Mouse (Mus musculus) megakaryocyte-erythroid progenitor cell, adult 5-6 weeks (primary cell): ENCODE results near the gene Rras. TPM values are rescaled to one million over a fixed set of nuclear protein-coding genes. Genes with fewer than 3 reads are reported as not detected.

Experiments used
- ATAC-seq: replicated peaks from 2 replicates; pipeline ENCODE4 v1.8.0; 2016; ENCODE audit warnings: mild to moderate bottlenecking, inconsistent platforms; ENCODE audit not compliant: severe bottlenecking, poor library complexity, low FRiP score, low TSS enrichment
- total RNA-seq, 2 experiments: library from RNA; stranded (forward) in 1 of 2; stranded (reverse) in 1 of 2; fragments of 200-1000, 215-1000 nt in 1 of 2; fragments of >200 nt in 1 of 2; fragmentation: Nextera tagmentation in 1 of 2; gene quantifications; 2 replicates each; pipeline ENCODE4 v1.2.3; 2014 to 2017

The Rras gene
- total RNA-seq (2014; fragmentation: Nextera tagmentation) (1.4 and 1.7 TPM in 2 replicates), total RNA-seq (2017) (1.3 and 1.6 TPM in 2 replicates)

DNA sequence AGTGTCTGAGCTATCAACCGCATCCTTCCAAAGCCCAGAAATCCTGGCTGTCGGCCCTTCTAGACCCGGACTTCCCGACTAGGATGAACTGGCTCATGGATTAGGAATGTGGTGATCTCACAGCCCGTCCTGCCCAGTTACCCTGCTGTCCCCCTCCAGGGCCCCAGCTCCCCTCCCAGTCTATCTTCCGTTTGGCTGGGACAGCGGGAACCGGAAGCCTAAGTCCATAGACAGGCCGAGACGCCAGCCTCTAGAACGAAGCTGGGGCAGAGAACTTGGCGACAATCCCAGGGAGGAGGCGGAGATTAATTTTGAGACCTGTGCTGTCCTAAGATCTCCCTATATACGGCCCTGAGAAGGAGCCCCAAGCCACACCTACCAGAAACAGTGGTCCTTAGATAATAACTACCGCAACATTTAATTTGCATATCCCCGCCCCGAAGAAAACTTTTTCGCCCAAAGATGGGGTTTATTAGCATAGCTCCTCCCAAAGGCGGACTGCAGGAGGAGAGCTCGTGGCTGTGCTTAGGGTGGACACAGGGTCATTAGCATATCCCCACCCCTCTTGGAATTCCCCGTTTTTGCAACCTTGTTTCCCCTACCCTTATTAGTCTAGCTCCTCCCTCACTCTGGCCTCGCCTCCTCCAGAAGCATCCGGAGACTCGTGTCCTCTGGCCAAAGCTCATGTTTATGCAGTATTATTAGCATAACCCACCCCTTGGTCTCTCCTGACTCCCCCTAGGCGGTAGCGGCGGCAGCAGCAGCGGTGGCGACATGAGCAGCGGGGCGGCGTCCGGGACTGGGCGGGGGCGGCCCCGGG is at the start of gene Rras:
TSS of gene Rras (plus strand) at position 720 of the 820 bp plus-strand sequence.
- ATAC-seq = peak; percentile 87

DNA sequence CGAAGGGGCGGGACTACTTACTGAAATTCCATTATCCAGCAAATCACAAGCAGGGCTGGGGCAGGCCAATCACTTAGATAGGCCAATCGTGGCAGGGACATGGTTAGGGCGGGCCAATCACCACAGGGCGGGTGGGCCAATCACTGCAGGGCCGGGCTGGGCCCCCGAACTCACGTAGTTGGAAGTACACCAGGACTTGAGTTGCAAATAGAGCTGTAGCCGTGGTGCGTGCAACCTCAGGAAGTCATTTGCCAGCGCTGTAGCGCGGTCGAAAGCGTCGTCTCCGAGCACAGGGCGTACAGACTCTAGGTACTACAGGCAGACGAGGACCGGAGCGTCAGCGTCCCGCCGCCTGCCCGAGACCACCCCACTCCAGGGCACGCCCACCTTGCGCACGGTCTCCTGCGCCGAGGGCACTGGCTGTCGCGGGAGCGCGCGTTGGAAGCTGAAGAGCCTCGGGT is 47.5 kb upstream of the Rras start:
- peak; percentile 62 for ATAC-seq

DNA sequence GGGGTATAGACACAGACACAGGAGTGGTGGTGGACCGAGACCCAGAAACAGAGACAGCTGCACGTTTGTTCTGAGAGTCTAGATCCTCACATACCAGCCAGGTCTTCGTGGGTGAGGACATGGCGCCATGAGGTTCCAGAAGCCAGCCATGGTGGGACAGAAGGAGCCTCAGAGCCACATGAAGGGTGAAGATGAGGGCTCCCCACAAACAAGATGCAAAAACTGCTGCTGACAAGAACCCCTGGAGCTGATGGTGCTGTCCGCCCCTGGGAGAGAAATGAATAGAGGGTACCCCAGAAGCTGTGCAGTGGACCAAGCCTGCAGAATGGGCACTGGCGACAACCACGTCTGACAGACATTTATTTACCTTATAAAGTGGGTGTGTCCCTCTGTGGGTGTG is 46.6 kb upstream of the Rras start:
- ATAC-seq = no peak

DNA sequence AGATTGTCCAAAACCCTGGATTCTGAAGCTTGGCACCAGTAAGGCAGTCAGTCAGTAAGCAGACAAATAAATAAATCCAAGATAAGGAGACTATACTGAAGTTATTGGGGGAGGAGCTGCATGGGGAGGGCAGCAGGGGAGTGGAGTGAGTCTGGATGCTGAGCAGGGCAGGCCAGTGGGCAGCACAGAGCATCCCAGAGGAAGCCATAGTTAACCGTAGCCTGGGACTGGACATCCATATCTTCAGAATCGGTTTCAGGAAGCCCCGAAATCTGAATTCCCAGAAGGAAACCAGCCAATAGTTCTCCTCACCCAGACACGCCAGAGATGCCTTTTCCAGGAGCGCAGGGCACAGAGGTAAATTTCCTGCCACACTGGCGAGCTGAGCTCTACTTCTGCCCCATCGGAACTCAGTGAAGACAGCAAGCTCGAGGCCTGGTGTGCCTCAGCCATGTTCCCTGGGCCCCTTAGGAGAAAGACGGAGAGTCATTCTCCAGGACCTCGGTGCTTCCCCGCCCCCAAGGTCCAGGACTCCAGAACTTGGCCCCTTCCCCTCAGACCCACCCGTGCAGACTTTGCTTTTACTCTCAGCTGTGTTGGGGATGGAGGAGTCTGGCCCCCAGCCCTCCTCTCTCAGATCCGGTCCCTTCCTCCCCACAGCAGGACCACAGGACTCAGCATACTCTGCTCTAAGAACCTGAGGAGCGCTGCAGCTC is 44.2 kb upstream of the Rras start:
- ATAC-seq = no peak

DNA sequence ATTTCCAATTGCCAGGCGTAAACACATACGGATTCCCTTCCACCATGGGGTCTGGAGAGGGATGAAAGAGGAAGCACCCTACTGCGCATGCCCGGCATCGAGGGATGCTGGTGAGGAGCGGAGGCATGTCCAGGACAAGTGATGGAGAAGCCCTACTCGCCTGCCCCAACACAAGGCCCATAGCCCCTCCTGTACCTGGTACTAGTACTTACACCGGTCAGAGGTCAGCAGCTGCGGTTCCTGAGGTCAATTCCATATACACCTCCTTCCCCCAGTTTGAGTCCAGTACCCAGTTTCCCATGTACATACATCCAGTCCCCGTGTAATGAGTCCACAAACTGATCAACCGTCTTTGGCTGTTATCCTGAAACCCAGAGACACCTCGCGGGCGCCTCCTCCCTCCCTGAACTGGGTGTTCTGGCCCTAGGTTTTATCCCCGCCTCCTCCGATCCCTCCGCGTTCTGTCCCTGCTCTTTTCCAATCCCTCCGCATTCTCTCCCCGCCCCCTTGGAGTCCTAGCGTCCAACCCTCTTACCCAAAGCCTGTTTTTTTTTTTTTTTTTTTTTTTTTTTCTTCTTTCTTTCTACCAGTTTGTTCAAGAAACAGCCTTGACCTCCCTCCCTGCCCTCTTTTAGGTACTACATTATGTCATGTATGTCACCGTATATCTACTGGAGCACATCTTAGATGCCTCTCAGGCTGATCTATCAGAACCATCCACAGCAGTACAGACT is 43.2 kb upstream of the Rras start, which contains the start of gene Cpt1c:
TSS of gene Cpt1c (minus strand) at position 469 of the 734 bp plus-strand sequence.
- peak; percentile 72 for ATAC-seq

DNA sequence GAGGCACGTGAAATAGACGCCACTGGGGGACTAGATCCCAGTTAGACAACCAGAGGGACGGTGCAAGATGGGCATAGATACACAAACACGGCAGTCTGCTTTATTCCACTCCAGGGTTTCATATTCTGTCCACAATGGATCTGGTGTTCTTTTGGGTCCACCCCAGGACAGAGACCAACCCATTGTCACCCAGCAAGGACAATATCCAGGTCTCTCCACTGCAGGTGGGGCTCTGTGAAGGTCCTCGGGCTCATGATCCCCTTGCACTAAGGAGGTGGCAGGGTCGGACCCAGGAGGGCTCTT is 42.7 kb upstream of the Rras start:
- ATAC-seq = no peak

DNA sequence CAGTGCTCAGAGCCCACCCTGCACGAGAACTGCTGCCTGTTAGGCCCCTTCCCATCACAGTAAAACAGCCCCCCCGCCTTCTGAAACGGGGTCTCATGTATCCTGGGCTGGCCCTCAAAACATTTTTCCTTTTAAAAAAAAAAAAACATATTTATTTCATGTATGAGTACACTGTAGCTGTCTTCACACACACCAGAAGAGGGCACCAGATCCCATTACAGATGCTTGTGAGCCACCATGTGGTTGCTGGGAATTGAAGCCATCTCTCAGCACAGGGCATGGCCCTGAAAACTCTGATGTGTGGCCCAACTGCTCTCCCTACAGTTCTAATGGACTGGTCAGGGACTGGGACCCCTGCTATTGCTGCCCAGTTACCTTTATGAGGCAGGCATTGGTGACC is 39.5 kb upstream of the Rras start:
- ATAC-seq = no peak

DNA sequence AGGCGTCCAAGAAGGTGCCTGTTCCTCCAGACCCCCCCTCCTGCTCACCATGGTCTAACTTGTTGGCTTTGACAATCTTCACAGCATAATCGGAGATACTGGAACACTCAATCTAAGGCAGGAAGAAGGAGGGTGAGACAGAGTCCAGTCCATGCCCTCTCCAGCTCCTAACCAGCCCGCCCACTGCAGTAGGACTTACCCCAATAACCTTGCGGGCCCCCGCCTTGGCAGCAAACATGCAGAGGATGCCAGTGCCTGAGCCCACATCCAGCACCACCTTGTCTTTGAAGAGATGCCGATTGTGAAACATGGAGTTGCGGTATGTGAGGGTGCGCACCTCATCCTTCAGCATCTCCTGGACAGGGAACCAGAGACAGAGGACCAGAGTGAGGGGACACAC is 36.2 kb upstream of the Rras start:
- no peak for ATAC-seq

DNA sequence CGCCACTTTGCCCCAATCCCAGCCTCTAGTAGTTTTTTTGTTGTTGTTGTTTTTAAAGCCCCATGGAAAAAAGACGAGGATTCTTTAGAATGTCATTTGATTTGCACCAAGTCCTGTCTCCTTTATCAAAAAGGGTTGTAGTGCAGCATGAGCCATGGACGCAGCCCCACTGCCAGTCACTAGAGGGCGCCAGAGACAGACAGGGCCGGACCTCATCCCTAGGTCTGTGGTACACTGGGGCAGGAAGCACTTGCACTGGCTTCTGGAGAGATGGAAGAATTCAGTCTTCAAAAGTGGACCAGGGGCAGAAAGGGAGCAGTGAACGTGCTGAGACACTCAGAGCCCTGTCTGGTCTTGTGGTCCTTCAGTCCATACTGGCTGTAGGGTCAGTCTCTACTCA is 34.7 kb upstream of the Rras start:
- 0 out of 2 replicates have a peak, but pooled peaks have one; percentile 28 for ATAC-seq

DNA sequence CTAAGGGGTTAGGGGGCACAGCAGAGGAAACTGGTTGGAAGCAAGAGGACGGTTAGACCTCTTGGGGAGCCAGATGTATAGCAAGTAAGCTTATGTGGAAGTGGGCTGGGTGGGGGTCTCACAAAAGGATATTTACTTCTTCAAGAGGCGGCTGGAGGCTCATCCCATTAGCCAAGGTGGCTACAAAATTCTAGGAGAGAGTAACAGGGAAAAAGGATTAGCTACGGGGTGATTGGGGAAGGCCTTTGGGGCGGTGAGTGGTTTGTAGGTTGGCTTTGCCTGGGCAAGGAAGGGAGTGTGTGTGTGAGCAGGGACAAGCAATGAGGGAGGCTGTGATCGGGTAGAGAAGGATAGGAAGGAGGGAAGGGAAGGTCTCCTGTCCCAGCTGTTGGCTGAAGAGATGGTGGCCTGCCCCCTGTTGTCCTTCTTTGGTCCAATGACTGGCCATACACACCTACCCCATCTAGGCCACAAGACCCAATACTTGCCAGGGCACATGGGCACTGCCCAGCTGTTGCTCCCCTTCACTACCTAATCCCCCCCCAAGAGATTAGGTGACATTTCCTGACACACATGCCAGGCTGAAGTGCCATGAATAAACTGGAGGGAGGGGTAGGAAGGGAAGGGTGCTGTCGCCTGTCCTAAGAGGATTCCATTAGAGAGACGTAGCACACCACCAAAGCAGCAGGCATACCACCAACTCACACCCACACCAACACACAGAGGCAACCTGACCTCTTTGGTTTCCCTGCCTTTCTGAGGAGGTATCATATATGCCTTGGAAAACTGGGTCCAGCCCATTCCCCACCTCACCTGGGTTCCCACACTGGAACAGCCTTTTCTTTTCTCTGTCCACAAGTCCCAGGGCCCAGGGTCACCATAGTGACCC is 33.6 kb upstream of the Rras start:
- no peak for ATAC-seq

DNA sequence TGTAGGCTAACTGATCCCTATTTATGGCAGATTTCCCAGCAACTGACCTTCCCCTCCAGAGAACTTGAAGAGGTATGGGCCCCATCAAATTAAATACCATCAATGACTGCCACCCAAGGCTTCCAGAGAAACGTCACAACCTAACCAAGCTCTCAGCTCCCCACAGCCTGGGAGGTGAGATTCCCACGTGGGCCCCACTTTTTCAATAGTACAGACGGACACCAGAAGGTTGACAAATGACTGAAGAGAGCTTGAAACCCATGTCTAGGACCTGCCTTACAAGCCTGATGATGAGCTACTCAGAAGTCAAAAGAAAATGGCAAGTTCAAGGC is 33.0 kb upstream of the Rras start:
- ATAC-seq = no peak

DNA sequence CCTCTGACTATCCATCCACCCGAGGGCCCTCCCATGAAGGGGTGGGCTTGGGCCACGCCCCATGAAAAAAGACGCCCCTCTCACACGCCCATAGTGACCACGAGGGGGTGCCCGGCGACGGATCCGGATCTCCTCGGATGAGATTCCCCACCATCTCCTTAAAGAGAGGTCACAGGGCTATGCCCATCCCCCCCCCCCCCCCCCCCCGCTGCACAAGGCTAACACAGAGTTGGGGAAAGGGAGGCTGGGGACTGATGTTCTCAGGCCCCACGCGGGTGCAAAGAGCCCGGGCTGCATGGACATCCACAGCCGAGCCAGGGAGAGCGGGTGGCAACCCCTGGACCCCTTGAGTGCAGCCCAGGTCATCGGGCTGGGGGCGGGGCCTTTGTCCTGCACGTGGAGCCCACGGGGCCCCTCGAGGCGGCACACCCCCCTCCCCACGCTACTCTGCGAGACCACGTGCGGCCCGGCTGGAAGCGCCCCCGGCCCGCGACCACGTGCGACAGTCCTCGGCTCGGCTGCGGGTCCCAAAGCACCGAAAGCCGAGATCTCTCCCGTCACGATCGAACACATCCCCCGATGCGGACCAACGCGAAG is 32.1 kb upstream of the Rras start:
- no peak for ATAC-seq

DNA sequence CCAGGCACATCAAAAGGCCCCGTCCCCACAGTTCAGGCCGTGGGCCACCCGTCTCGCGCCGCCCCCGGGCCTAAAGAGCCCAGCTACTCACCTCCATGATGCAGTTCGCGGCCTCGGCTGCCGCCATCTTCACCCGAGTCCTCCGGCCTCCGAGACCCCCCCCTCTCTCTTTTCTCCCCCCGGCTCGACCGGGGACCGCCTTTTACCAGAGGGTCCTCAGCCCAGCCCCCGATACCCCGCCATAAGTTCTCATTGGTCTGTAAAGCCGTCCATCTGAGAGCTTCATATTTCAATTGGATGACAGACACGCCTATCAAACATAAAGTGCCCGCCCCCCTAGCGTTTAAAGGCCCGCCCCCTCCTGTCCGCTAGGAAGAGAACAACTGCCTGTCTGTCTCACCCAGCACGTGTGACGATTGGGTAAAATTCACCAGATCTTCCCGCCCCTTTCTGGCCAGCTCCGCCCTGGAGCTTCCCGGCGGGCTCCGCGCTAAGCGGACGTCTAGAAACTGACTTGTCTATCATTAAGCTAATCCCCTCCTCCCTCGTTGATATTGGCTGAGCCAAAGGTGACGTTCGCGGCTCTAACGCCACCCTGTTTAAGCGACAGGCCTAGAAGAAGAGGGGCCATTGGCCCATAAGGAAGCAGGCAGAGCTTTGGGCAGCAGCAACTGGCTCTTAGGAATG is 31.4 kb upstream of the Rras start, which contains the start of gene Prmt1:
TSS of gene Prmt1 (minus strand) at position 377 of the 687 bp plus-strand sequence.
- ATAC-seq = peak; percentile 89

DNA sequence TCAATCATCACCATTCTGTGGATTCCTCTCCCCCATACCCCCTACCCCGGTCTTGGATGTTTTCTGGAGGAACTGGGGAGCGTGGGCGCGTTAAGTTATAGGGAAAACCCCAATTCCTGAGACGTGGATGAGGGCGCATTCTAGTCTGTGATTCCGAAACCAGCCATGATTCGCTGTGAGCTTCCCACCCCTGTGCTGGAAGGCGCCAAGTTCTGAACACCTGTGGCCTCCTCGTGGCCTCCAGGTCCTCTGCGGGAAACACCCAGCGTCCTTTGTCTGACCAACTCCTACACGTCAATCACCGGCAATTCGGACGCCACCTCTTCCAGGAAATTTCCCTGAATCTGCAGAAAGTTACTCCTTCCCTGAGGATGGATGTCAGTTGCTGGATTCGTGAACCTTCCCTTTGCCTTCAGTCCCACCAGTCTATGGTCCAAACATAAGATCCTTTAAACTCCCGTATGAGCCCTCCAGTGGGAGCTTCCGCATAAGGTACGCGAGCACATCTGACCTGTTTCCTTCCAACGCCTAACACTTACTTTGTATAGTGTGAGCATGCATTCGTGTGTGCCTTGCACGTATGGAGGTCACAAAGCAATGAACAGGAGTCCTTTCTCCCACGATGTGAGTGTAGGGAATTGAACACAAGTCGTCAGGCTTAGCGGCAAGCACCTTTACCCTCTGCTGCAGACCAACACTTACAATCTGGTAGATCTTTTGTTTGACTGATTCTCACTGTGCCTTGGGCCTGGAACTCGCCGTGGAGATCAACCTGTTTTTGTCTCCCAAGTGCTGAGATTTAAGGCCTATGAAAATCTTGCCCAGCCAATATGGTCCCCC is 30.7 kb upstream of the Rras start:
- ATAC-seq = peak; percentile 22

DNA sequence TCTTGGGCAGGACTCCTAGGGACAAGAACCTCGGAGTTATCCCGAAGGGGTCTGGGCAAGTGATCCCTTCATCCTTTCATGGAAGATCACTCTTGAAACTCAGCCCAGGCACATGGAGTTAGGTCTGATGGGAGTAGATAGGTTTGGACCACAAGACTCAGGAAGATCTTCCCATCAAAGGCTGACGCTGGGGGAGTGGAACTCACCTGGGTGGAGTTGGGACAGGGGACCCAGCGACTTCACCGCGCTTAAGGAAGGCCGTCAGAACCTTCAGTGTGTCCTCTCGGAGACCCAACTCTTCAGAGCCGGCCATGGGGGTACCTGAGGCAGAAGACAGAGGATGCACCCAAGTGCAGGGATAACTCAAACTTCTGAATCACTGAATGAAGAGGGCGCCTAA is 21.1 kb upstream of the Rras start:
- no peak for ATAC-seq

DNA sequence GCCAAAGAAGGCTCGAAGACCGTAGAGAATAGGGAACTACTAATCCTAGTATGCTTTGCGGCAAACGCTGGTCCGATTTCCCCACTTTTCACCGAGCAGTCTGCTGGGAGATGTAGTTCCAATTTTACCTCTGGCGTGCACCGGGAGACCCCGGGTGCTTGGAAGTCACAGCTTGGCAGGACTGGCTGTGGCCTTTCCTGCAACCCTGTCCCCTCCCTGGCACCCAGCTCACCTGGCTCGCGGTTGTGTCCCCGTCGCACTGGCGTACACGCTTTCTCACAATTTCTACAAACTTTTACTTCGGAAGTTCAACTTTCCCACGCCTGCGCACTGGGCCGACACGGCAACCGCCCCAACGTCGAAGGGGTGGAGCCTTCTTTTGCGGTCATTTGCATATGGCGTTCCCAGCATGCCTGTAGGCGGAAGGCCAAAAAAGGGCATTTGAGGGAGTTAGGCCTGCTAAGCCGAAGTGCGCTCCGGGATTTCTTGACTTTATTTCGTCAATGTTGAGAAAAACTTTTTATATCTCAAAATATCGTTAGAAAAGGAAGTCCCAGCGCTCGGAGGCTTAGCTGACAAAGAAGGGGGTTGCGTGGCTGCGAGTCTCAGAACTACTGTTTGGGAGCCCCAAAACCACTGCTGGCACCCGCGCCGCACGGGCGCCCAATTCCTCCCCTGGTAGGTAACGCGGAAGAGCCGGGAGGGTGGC is 20.4 kb upstream of the Rras start, which contains the start of gene Irf3:
TSS of gene Irf3 (plus strand) at position 418 of the 709 bp plus-strand sequence.
- peak; percentile 91 for ATAC-seq

DNA sequence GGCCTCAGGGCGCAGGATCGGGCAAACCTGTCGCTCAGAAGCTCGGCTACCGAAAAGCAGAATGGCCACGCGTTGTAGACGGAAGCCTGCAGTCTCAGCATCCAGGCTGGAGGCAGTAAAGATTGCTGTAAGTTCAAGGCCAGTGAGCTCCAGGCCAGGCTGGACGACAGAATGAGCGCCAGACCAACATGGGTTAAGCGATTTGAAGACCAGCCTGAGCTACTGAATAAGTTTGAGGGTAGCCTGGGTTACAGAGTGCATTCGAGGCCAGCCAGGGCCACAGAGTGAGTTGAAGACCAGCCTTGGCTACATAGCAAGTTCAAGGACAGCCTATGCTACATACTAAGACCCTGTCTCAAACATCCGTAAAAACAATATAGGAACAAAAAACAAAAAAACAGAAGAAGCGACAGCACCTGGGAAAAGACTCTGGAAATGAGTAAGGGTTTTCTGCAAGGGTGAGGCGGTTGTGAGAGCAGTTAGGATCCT is 19.8 kb upstream of the Rras start:
- ATAC-seq = no peak
